Mouse (Mus musculus) stomach, embryonic 16.5 days (tissue): Measurements from ENCODE around the gene Htr1d. TPM values are rescaled to one million over a fixed set of nuclear protein-coding genes. Genes with fewer than 3 reads are reported as not detected.

Experiments used
- ATAC-seq: fragments of 200-750 bp; cut with Nextera tagmentation; 2 replicates; pipeline ENCODE4 v1.8.0; 2017; ENCODE audit warnings: moderate number of reproducible peaks, moderate TSS enrichment; ENCODE audit not compliant: insufficient read depth, low FRiP score
- H3K27ac ChIP-seq: fragments of 300-500 bp; sonication (generic); 2 replicates; pipeline ENCODE4 v1.5.1; 2014; ENCODE audit warnings: low read length
- H3K27me3 ChIP-seq: fragments of 300-500 bp; sonication (generic); 2 replicates; pipeline ENCODE4 v1.6.1; 2014; ENCODE audit warnings: low read length, control low read depth, mixed read lengths; ENCODE audit not compliant: control insufficient read depth, insufficient read depth
- H3K36me3 ChIP-seq: fragments of 300-500 bp; sonication (generic); 2 replicates; pipeline ENCODE4 v1.6.1; 2014; ENCODE audit warnings: low read length; ENCODE audit not compliant: control insufficient read depth, insufficient read depth
- H3K4me1 ChIP-seq: fragments of 300-500 bp; sonication (generic); 2 replicates; pipeline ENCODE4 v1.6.1; 2014; ENCODE audit warnings: low read length, control low read depth, mixed read lengths; ENCODE audit not compliant: control insufficient read depth, insufficient read depth
- H3K4me2 ChIP-seq: fragments of 300-500 bp; sonication (generic); 2 replicates; pipeline ENCODE4 v1.6.1; 2014; ENCODE audit warnings: low read depth, low read length, mixed read lengths
- H3K4me3 ChIP-seq: fragments of 300-500 bp; sonication (generic); replicated peaks from 2 replicates; pipeline ENCODE4 v1.5.1; 2014; ENCODE audit warnings: mild to moderate bottlenecking, low read length
- H3K9ac ChIP-seq: fragments of 300-500 bp; sonication (generic); 2 replicates; pipeline ENCODE4 v1.6.1; 2014; ENCODE audit warnings: low read length
- H3K9me3 ChIP-seq: fragments of 300-500 bp; sonication (generic); replicated peaks from 2 replicates; pipeline ENCODE4 v1.6.1; 2016; ENCODE audit warnings: low read length, control low read depth; ENCODE audit not compliant: control insufficient read depth
- WGBS: fragments of 180-500 bp; shearing (Covaris S2); extraction: QIAGEN DNeasy Blood & Tissue Kit; methylation state at CpG from one replicate; pipeline ENCODE4 v1.1.7; 2014; 5-methylcytosine and 5-hydroxymethylcytosine counted together
- polyA plus RNA-seq: library from polyadenylated mRNA; unstranded; fragments of >200 nt; fragmentation: Nextera tagmentation; extraction: Ambion mirVana; gene quantifications from 2 replicates; pipeline ENCODE4 v1.2.1, GENCODE M21; 2015

The Htr1d gene
- polyA plus RNA-seq, 1 experiment from 2014 or later: 0.34 TPM

GRCm38 (mm10) chr4:136468553-136469327 is 45.4 kb downstream of the Htr1d start:
- peak; percentile 14; the same call in 1 of the 2 replicates for ATAC-seq
- no peaks in the 10 kb centered on the region for H3K36me3 ChIP-seq
- WGBS: 70% methylated on average over 14 of the region's 14 CpGs
- H3K27ac ChIP-seq: peak overlapping the region; percentile 98
- H3K9ac ChIP-seq: no peak overlapping the region
- peaks cover 3% of the 10 kb centered on the region; the same call in 1 of the 2 replicates for H3K27me3 ChIP-seq
- no peaks in the 10 kb centered on the region for H3K9me3 ChIP-seq
- H3K4me2 ChIP-seq: peak overlapping the region; percentile 73
- peaks cover 29% of the 10 kb centered on the region for H3K4me1 ChIP-seq
- H3K4me3 ChIP-seq: 0 out of 2 replicates have a peak overlapping the region, but pooled peaks have one; percentile 61

GRCm38 (mm10) chr4:136469371-136469903 is 46.1 kb downstream of the Htr1d start, which contains the start of gene Luzp1:
Gene Luzp1, plus strand, starts transcription at chr4:136469761.
- ATAC-seq: peak; percentile 91
- H3K36me3 ChIP-seq: no peaks in the 10 kb centered on the region

DNA sequence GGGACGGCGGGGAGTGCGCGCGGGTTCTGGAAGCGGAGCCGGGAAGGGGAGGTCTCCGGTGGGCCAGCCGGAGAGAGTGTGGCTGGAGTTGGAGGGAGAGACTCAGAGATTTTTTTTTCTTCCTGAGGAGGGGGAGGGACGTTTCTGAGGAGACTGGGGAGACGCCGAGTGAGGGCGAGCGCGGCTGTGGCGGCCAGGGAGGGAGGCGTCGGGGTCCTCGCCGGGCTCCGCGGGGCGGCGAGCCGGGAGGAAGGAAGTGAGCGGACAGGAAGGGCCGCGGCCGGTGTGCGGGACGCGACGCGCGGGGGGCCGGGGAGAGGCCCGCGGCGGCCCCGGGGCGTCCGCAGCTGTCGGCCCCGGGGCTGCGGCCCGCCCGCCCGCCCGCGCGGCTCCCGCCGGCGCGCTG is 46.6 kb downstream of the Htr1d start:
- Histone ChIP-seq H3K4me1 (peaks cover 25% of the 10 kb centered on the region), H3K27ac (peak overlapping the region; percentile 98), H3K9me3 (no peaks in the 10 kb centered on the region), H3K4me2 (peak overlapping the region; percentile 73), H3K36me3 (no peaks in the 10 kb centered on the region), H3K27me3 (no peaks in the 10 kb centered on the region), H3K4me3 (peak overlapping the region; percentile 61), H3K9ac (peak overlapping the region; percentile 85)
- ATAC-seq: peak; percentile 79
- under 1% methylated on average over 55 of the region's 55 CpGs for WGBS

More at GRCm38 (mm10) chr4:136469371-136469903, 46.1 kb downstream of the Htr1d start, which contains the start of gene Luzp1:
- WGBS: under 1% methylated on average over 36 of the region's 36 CpGs
- Histone ChIP-seq H3K27ac (peak within 1 kb of the TSS; percentile 98), H3K27me3 (0 out of 2 replicates have a peak, but pooled peaks cover under 1% of the 10 kb centered on the region), H3K4me1 (peaks cover 25% of the 10 kb centered on the region), H3K9me3 (no peaks in the 10 kb centered on the region), H3K4me3 (peak within 1 kb of the TSS; percentile 61), H3K4me2 (peak within 1 kb of the TSS; percentile 73), H3K9ac (peak within 1 kb of the TSS; percentile 85)

- under 1% methylated on average over 58 of the region's 58 CpGs for WGBS
- Histone ChIP-seq H3K4me2 (peak overlapping the region; percentile 73), H3K4me1 (peaks cover 25% of the 10 kb centered on the region), H3K27me3 (no peaks in the 10 kb centered on the region), H3K4me3 (peak overlapping the region; percentile 61), H3K27ac (peak overlapping the region; percentile 98), H3K36me3 (no peaks in the 10 kb centered on the region), H3K9ac (peak overlapping the region; percentile 85), H3K9me3 (no peaks in the 10 kb centered on the region)
- ATAC-seq: peak; percentile 9; the same call in 1 of the 2 replicates
Observed at GRCm38 (mm10) chr4:136470347-136471071, 47.2 kb downstream of the Htr1d start.

DNA sequence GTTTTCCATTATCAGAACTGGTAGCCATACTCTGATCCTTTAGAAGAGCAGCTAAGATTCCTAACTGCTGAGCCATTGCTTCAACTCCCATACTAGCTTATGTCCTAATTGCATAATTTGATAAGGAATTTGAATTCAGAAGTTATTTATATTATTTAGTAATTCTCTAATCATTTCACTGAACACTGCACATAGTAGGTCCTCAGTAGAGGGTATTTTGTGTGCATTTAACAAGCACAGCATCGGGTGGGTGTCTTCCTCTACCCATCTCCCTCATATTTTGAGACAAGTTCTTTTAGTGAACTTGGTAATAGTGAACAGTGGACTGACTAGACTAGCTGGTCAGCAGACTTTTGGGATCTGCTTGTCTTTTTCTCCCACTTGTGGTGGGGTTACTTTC is 53.4 kb downstream of the Htr1d start:
- no peak overlapping the region for H3K9ac ChIP-seq
- peaks cover 3% of the 10 kb centered on the region for H3K4me1 ChIP-seq
- no peak overlapping the region for H3K4me2 ChIP-seq
- no peak overlapping the region for H3K4me3 ChIP-seq
- no peaks in the 10 kb centered on the region for H3K36me3 ChIP-seq
- 97% methylated on average over 1 of the region's 1 CpGs for WGBS
- no peaks in the 10 kb centered on the region for H3K27me3 ChIP-seq
- no peak overlapping the region for H3K27ac ChIP-seq
- no peak for ATAC-seq
- no peaks in the 10 kb centered on the region for H3K9me3 ChIP-seq

DNA sequence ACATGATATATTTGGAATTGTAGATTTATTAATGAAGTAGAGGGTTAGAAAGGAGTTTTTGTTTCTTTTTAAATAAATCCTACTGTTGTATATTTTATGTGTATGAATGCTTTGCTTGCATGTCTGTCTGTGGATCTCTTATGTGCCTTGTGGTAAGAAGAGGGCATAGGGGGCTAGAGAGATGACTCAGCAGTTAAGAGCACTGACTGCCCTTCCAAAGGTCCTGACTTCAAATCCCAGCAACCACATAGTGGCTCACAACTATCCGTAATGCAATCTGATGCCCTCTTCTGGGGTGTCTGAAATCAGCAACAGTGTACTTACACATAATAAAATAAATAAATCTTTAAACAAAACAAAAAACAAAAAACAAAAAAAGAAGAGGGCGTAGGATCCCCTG is 63.2 kb downstream of the Htr1d start:
- no peak overlapping the region for H3K4me3 ChIP-seq
- no peak overlapping the region for H3K4me2 ChIP-seq
- H3K27me3 ChIP-seq: no peaks in the 10 kb centered on the region
- H3K9me3 ChIP-seq: 0 out of 2 replicates have a peak, but pooled peaks cover 4% of the 10 kb centered on the region
- H3K9ac ChIP-seq: no peak overlapping the region
- H3K4me1 ChIP-seq: no peaks in the 10 kb centered on the region
- no peak for ATAC-seq
- no peak overlapping the region for H3K27ac ChIP-seq
- no peaks in the 10 kb centered on the region for H3K36me3 ChIP-seq
- 89% methylated on average over 2 of the region's 2 CpGs for WGBS

Other genes starting within 250 kb of the Htr1d start
- 7.0 and 7.1 TPM in 2 replicates for gene Asap3, start 217.2 kb upstream of the Htr1d start, polyA plus RNA-seq
- gene Tcea3, start 175.8 kb upstream of the Htr1d start, polyA plus RNA-seq: 23.9 and 29.1 TPM in 2 replicates
- gene Zfp46, start 138.8 kb upstream of the Htr1d start, polyA plus RNA-seq: 23.9 and 25.9 TPM in 2 replicates
- gene Hnrnpr, start 112.6 kb upstream of the Htr1d start, polyA plus RNA-seq: 119 and 121 TPM in 2 replicates
- gene 6030445D17Rik, start 38.7 kb downstream of the Htr1d start, polyA plus RNA-seq: 0.19 and 0.21 TPM in 2 replicates
- 88.7 and 90.1 TPM in 2 replicates for gene Luzp1, start 46.2 kb downstream of the Htr1d start, polyA plus RNA-seq
- gene Kdm1a, start 179.2 kb downstream of the Htr1d start, polyA plus RNA-seq: 17.1 and 18.9 TPM in 2 replicates
- not detected in 2 replicates for gene Tex46, start 186.9 kb downstream of the Htr1d start, polyA plus RNA-seq
- gene Lactbl1, start 199.1 kb downstream of the Htr1d start, polyA plus RNA-seq: not detected in 2 replicates